8 mouse cellular contexts compared by ENCODE assay signal in genomic region chr3:83053758-83054157, GRCm38 (mm10). TPM values are rescaled to one million over a fixed set of nuclear protein-coding genes. Genes with fewer than 3 reads are reported as not detected.
DNase-seq lines count a peak whose midpoint lies in the region; ATAC-seq and TF ChIP-seq lines count a peak whose summit lies in the region.
"Had no signal": no experiment of that assay in that cellular context is flagged by ENCODE, and none has a peak within 500 bp of the region (broad histone marks: within the 10 kb centered on the region; RNA-seq: fewer than 3 reads in every experiment).

No protein-coding gene starts in this region.

- TF ChIP-seq CTCF in kidney, adult 2 months (conservative IDR thresholded peaks at IDR 0.05; ENCODE audit: insufficient read depth, insufficient read length, low read depth, low read length): peak; percentile 24; the same call in 1 of the 2 replicates
- TF ChIP-seq CTCF in stomach, postnatal 0 days (IDR thresholded peaks at IDR 0.05; ENCODE audit: low read depth): peak; percentile 83

- WGBS in kidney, adult 2 months: 19% methylated on average over 10 of the region's 10 CpGs
- WGBS in kidney, embryonic 16.5 days: 36% methylated on average over 10 of the region's 10 CpGs
- WGBS in liver, embryonic 11.5 days: 37% methylated on average over 10 of the region's 10 CpGs
- 21% methylated on average over 10 of the region's 10 CpGs for WGBS in stomach, postnatal 0 days

- no peak for TF ChIP-seq EP300 in stomach, postnatal 0 days (optimal IDR thresholded peaks at IDR 0.05)

- H3K4me2 ChIP-seq in kidney, embryonic 16.5 days (replicated peaks; ENCODE audit: low read depth, low read length): no peak overlapping the region
- H3K4me2 ChIP-seq in liver, embryonic 11.5 days: peak overlapping the region; percentile 21; the same call in 1 of the 2 replicates
- H3K4me2 ChIP-seq in stomach, postnatal 0 days (replicated peaks; ENCODE audit: low read depth): no peak overlapping the region
- H3K4me2 ChIP-seq: neural tube, embryonic 12.5 days had no signal

- no peak for TF ChIP-seq POLR2A in kidney, adult 2 months (IDR thresholded peaks at IDR 0.05; ENCODE audit: low read depth, low read length)

- H3K27ac ChIP-seq in kidney, adult 2 months (ENCODE audit: insufficient read depth, low read depth, low read length): no peak overlapping the region
- H3K27ac ChIP-seq in kidney, embryonic 16.5 days (ENCODE audit: low read length): no peak overlapping the region
- no peak overlapping the region for H3K27ac ChIP-seq in liver, embryonic 11.5 days (ENCODE audit: low read depth, low read length)
- H3K27ac ChIP-seq in stomach, postnatal 0 days (replicated peaks): no peak overlapping the region
- H3K27ac ChIP-seq: neural tube, embryonic 12.5 days had no signal

- no peaks in the 10 kb centered on the region for H3K9me3 ChIP-seq in kidney, embryonic 16.5 days (ENCODE audit: low read length)
- H3K9me3 ChIP-seq in liver, embryonic 11.5 days (ENCODE audit: control insufficient read depth, low read length): no peaks in the 10 kb centered on the region
- no peaks in the 10 kb centered on the region for H3K9me3 ChIP-seq in stomach, postnatal 0 days (ENCODE audit: control insufficient read depth, low read length)
- H3K9me3 ChIP-seq: neural tube, embryonic 12.5 days had no signal

- ATAC-seq in kidney, embryonic 16.5 days (ENCODE audit: low FRiP score, low TSS enrichment): no peak
- ATAC-seq in hematopoietic stem cell, adult 5-6 weeks (replicated peaks in 1 of 2; ENCODE audit: insufficient read depth in 1 of 2, low FRiP score in 2 of 2, low TSS enrichment in 1 of 2, low read depth in 1 of 2, poor library complexity in 2 of 2, severe bottlenecking in 2 of 2): peak; percentile 34 to 63; a peak in 1 of 4 replicates
- no peak for ATAC-seq in liver, embryonic 11.5 days (replicated peaks; ENCODE audit: low FRiP score)
- no peak for ATAC-seq in stomach, postnatal 0 days (ENCODE audit: low FRiP score, low TSS enrichment)

- no peak overlapping the region for H3K4me3 ChIP-seq in kidney, adult 2 months (ENCODE audit: insufficient read depth, low read depth, low read length)
- no peak overlapping the region for H3K4me3 ChIP-seq in kidney, embryonic 16.5 days (ENCODE audit: low read length)
- no peak overlapping the region for H3K4me3 ChIP-seq in liver, embryonic 11.5 days (ENCODE audit: low read depth, low read length)
- H3K4me3 ChIP-seq in stomach, postnatal 0 days (ENCODE audit: low read depth, low read length): no peak overlapping the region
- H3K4me3 ChIP-seq: neural tube, embryonic 12.5 days had no signal

- no peaks in the 10 kb centered on the region for H3K4me1 ChIP-seq in kidney, adult 2 months (ENCODE audit: control insufficient read depth, insufficient read depth, low read length)
- peaks cover 8% of the 10 kb centered on the region for H3K4me1 ChIP-seq in kidney, embryonic 16.5 days (ENCODE audit: insufficient read depth, low read length)
- peaks cover 7% of the 10 kb centered on the region for H3K4me1 ChIP-seq in liver, embryonic 11.5 days (replicated peaks; ENCODE audit: control insufficient read depth, insufficient read depth, low read length)
- peaks cover 3% of the 10 kb centered on the region; the same call in 1 of the 2 replicates for H3K4me1 ChIP-seq in stomach, postnatal 0 days (replicated peaks; ENCODE audit: control insufficient read depth, insufficient read depth)

- DNase-seq in kidney, adult 2 months: peak; percentile 52
- peak; percentile 58 for DNase-seq in MEL-GATA-1-ER (ENCODE audit: extremely low read depth, low read depth)
- peak; percentile 20 for DNase-seq in cerebellum, adult 8-10 months
- no peak for DNase-seq in liver, embryonic 11.5 days (ENCODE audit: low spot score)
- DNase-seq in stomach, postnatal 0 days (ENCODE audit: low spot score): peak; percentile 31

- no peaks in the 10 kb centered on the region for H3K27me3 ChIP-seq in kidney, adult 2 months (replicated peaks; ENCODE audit: control insufficient read depth, insufficient read depth, low read length)
- H3K27me3 ChIP-seq in kidney, embryonic 16.5 days (ENCODE audit: insufficient read depth, low read length): no peaks in the 10 kb centered on the region
- H3K27me3 ChIP-seq in liver, embryonic 11.5 days (replicated peaks; ENCODE audit: control insufficient read depth, insufficient read depth, low read length): no peaks in the 10 kb centered on the region
- no peaks in the 10 kb centered on the region for H3K27me3 ChIP-seq in stomach, postnatal 0 days (ENCODE audit: control insufficient read depth, insufficient read depth, low read length)
- H3K27me3 ChIP-seq: neural tube, embryonic 12.5 days had no signal

- H3K9ac ChIP-seq in kidney, embryonic 16.5 days (replicated peaks; ENCODE audit: low read length): no peak overlapping the region
- H3K9ac ChIP-seq in liver, embryonic 11.5 days (ENCODE audit: low read depth, low read length): no peak overlapping the region
- H3K9ac ChIP-seq in stomach, postnatal 0 days (ENCODE audit: low read length): no peak overlapping the region
- H3K9ac ChIP-seq: neural tube, embryonic 12.5 days had no signal

- no peaks in the 10 kb centered on the region for H3K36me3 ChIP-seq in kidney, adult 2 months (ENCODE audit: control insufficient read depth, insufficient read depth, low read length)
- H3K36me3 ChIP-seq in kidney, embryonic 16.5 days (ENCODE audit: insufficient read depth, low read length): peaks cover 11% of the 10 kb centered on the region
- H3K36me3 ChIP-seq in liver, embryonic 11.5 days (ENCODE audit: control insufficient read depth, insufficient read depth, low read length): peaks cover 6% of the 10 kb centered on the region; the same call in 1 of the 2 replicates
- 0 out of 2 replicates have a peak, but pooled peaks cover 2% of the 10 kb centered on the region for H3K36me3 ChIP-seq in stomach, postnatal 0 days (ENCODE audit: control insufficient read depth, insufficient read depth, low read length)

RNA-seq across cellular contexts. Expression of gene Plrg1, which starts 1.6 kb away (rescaled TPM):
- 33.1 and 33.3 TPM in 2 replicates for polyA plus RNA-seq in kidney, adult 2 months (2012; rRNA removed)
- polyA plus RNA-seq in kidney, embryonic 16.5 days (2015; fragmentation: Nextera tagmentation; extraction: Ambion mirVana): 103 and 108 TPM in 2 replicates
- total RNA-seq in hematopoietic stem cell, adult 5-6 weeks (2017): 76.7 and 87.0 TPM in 2 replicates
- polyA plus RNA-seq in liver, embryonic 11.5 days (2014; fragmentation: Nextera tagmentation; extraction: Ambion mirVana): 92.7 and 103 TPM in 2 replicates
- polyA plus RNA-seq in stomach, postnatal 0 days (2015; fragmentation: Nextera tagmentation; extraction: Ambion mirVana): 43.7 and 44.6 TPM in 2 replicates

RNA-seq across cellular contexts. Expression of gene Fgb, which starts 4.1 kb away (rescaled TPM):
- polyA plus RNA-seq in kidney, adult 2 months (2012; rRNA removed): 1.1 and 1.5 TPM in 2 replicates
- 3.2 and 3.6 TPM in 2 replicates for polyA plus RNA-seq in kidney, embryonic 16.5 days (2015; fragmentation: Nextera tagmentation; extraction: Ambion mirVana)
- total RNA-seq in hematopoietic stem cell, adult 5-6 weeks (2017): not detected in 2 replicates
- 176 and 188 TPM in 2 replicates for polyA plus RNA-seq in liver, embryonic 11.5 days (2014; fragmentation: Nextera tagmentation; extraction: Ambion mirVana)
- 2.8 and 6.1 TPM in 2 replicates for polyA plus RNA-seq in stomach, postnatal 0 days (2015; fragmentation: Nextera tagmentation; extraction: Ambion mirVana)
- polyA plus RNA-seq: neural tube, embryonic 12.5 days had no signal

RNA-seq across cellular contexts. Expression of gene Fga, which starts 27.9 kb away (rescaled TPM):
- 5.0 and 5.5 TPM in 2 replicates for polyA plus RNA-seq in kidney, adult 2 months (2012; rRNA removed)
- polyA plus RNA-seq in kidney, embryonic 16.5 days (2015; fragmentation: Nextera tagmentation; extraction: Ambion mirVana): 3.2 and 4.3 TPM in 2 replicates
- total RNA-seq in hematopoietic stem cell, adult 5-6 weeks (2017): not detected in 2 replicates
- polyA plus RNA-seq in liver, embryonic 11.5 days (2014; fragmentation: Nextera tagmentation; extraction: Ambion mirVana): 161 and 182 TPM in 2 replicates
- 3.9 and 10.0 TPM in 2 replicates for polyA plus RNA-seq in stomach, postnatal 0 days (2015; fragmentation: Nextera tagmentation; extraction: Ambion mirVana)

RNA-seq across cellular contexts. Expression of gene Fgg, which starts 46.2 kb away (rescaled TPM):
- 7.7 and 9.6 TPM in 2 replicates for polyA plus RNA-seq in kidney, adult 2 months (2012; rRNA removed)
- polyA plus RNA-seq in kidney, embryonic 16.5 days (2015; fragmentation: Nextera tagmentation; extraction: Ambion mirVana): 2.0 and 2.6 TPM in 2 replicates
- total RNA-seq in hematopoietic stem cell, adult 5-6 weeks (2017): not detected in 2 replicates
- 178 and 182 TPM in 2 replicates for polyA plus RNA-seq in liver, embryonic 11.5 days (2014; fragmentation: Nextera tagmentation; extraction: Ambion mirVana)
- polyA plus RNA-seq in stomach, postnatal 0 days (2015; fragmentation: Nextera tagmentation; extraction: Ambion mirVana): 4.6 and 11.2 TPM in 2 replicates
- polyA plus RNA-seq: neural tube, embryonic 12.5 days had no signal

Comparison
In these comparisons a context has a peak if more than half of its experiments do, and no peak if none do; other contexts are left out.
1. ATAC-seq: peak in hematopoietic stem cell, adult 5-6 weeks (2 of 2); none in kidney, embryonic 16.5 days (single experiment), liver, embryonic 11.5 days (single experiment) and stomach, postnatal 0 days (single experiment).
2. RNA of gene Fgb, which starts 4.1 kb away (polyA plus RNA-seq): 176 to 188 TPM in liver, embryonic 11.5 days; 3.2 to 3.6 TPM in kidney, embryonic 16.5 days, 2.8 to 6.1 TPM in stomach, postnatal 0 days and 1.1 to 1.5 TPM in kidney, adult 2 months; every median in the first group is over 10 times any median in the second.
3. RNA of gene Fga, which starts 27.9 kb away (polyA plus RNA-seq): 161 to 182 TPM in liver, embryonic 11.5 days; 5.0 to 5.5 TPM in kidney, adult 2 months, 3.2 to 4.3 TPM in kidney, embryonic 16.5 days and 3.9 to 10.0 TPM in stomach, postnatal 0 days; every median in the first group is over 10 times any median in the second.